In the genomic region with DNA sequence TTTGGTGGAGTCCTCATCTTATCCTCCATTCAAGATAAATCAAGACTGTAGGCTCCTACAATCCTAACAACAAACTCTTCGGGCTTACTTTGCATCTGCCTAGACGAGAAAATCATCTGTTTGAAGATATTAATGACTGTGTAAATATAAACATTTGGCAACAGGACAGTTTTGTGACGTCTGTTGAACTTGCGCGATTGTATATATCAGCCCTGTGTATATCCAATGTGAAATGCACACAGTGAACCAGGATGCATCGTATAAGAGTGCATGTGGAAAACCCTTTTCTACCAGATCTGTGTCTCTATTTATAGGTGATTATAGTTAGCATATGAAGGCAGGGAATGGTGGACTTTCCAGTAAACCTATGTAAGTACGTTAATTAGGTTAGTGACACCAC, we compare ENCODE assay signal across 34 mouse cellular contexts.
"Had no signal": no experiment of that assay in that cellular context is flagged by ENCODE, and none has a peak within 500 bp of the region (broad histone marks: within the 10 kb centered on the region; RNA-seq: fewer than 3 reads in every experiment).

No protein-coding gene starts in this region.

- H3K4me3 ChIP-seq: heart, embryonic 10.5 days; heart, embryonic 12.5 days; heart, embryonic 13.5 days; heart, embryonic 15.5 days; hindbrain, embryonic 10.5 days; hindbrain, embryonic 12.5 days; hindbrain, embryonic 13.5 days; hindbrain, embryonic 15.5 days; intestine, embryonic 15.5 days; kidney, embryonic 15.5 days; layer of hippocampus, adult 2 months had no signal

- H3K4me2 ChIP-seq: heart, embryonic 11.5 days; heart, embryonic 12.5 days; heart, embryonic 13.5 days; heart, embryonic 15.5 days; hindbrain, embryonic 12.5 days; hindbrain, embryonic 13.5 days; hindbrain, embryonic 14.5 days; hindbrain, embryonic 15.5 days; intestine, embryonic 15.5 days; kidney, embryonic 15.5 days had no signal

- H3K27ac ChIP-seq: heart, embryonic 10.5 days; heart, embryonic 13.5 days; heart, embryonic 15.5 days; hindbrain, embryonic 10.5 days; hindbrain, embryonic 12.5 days; hindbrain, embryonic 13.5 days; hindbrain, embryonic 14.5 days; hindbrain, embryonic 15.5 days; hindbrain, postnatal 0 days; intestine, embryonic 15.5 days; kidney, embryonic 15.5 days; kidney, postnatal 0 days; layer of hippocampus, adult 2 months had no signal

- H3K4me1 ChIP-seq: heart, embryonic 10.5 days; heart, embryonic 12.5 days; heart, embryonic 13.5 days; heart, embryonic 15.5 days; hindbrain, embryonic 10.5 days; hindbrain, embryonic 12.5 days; hindbrain, embryonic 13.5 days; hindbrain, embryonic 15.5 days; intestine, embryonic 15.5 days; kidney, embryonic 15.5 days had no signal

- H3K9me3 ChIP-seq: heart, embryonic 10.5 days; heart, embryonic 12.5 days; heart, embryonic 13.5 days; heart, embryonic 15.5 days; hindbrain, embryonic 10.5 days; hindbrain, embryonic 12.5 days; hindbrain, embryonic 13.5 days; hindbrain, embryonic 15.5 days; intestine, embryonic 15.5 days; kidney, embryonic 15.5 days had no signal

- H3K36me3 ChIP-seq: intestine, embryonic 15.5 days had no signal

- DNase-seq: heart, postnatal 10 days; heart, postnatal 14 days; heart, postnatal 36 days; heart, postnatal 4 days; kidney, adult 11 months; kidney, adult 18-20 months; kidney, adult 2 months; kidney, adult 8-10 months; kidney, adult 9 months; kidney, postnatal 10 days; kidney, postnatal 14 days; kidney, postnatal 36 days; kidney, postnatal 4 days; layer of hippocampus, adult 9-11 months; layer of hippocampus, postnatal 36 days had no signal

- H3K27me3 ChIP-seq: heart, embryonic 12.5 days; heart, embryonic 13.5 days; heart, embryonic 15.5 days; hindbrain, embryonic 12.5 days; hindbrain, embryonic 13.5 days; hindbrain, embryonic 15.5 days; intestine, embryonic 15.5 days; kidney, embryonic 15.5 days had no signal

- H3K9ac ChIP-seq: heart, embryonic 12.5 days; heart, embryonic 13.5 days; heart, embryonic 15.5 days; hindbrain, embryonic 12.5 days; hindbrain, embryonic 13.5 days; hindbrain, embryonic 14.5 days; hindbrain, embryonic 15.5 days; intestine, embryonic 15.5 days; kidney, embryonic 15.5 days had no signal

- ATAC-seq: hindbrain, embryonic 16.5 days; hindbrain, postnatal 0 days; inflammation-experienced regulatory T-cells, adult 6 months; intestine, embryonic 15.5 days; intestine, embryonic 16.5 days; intestine, postnatal 0 days had no signal
